Mouse (Mus musculus) ES-Bruce4 (cell line): ENCODE measurements around the gene Gnb5.

Experiments used
- CTCF ChIP-seq: IDR thresholded peaks from one replicate; pipeline ENCODE4 v1.8.1; 2011; ENCODE audit warnings: low read depth, low read length
- EP300 ChIP-seq: IDR thresholded peaks from 2 replicates; pipeline ENCODE4 v1.6.1; 2011; ENCODE audit warnings: low read depth, low read length; ENCODE audit not compliant: insufficient read depth
- POLR2A ChIP-seq: IDR thresholded peaks from one replicate; pipeline ENCODE4 v1.8.1; 2011; ENCODE audit warnings: low read length; ENCODE audit not compliant: insufficient read depth

DNA sequence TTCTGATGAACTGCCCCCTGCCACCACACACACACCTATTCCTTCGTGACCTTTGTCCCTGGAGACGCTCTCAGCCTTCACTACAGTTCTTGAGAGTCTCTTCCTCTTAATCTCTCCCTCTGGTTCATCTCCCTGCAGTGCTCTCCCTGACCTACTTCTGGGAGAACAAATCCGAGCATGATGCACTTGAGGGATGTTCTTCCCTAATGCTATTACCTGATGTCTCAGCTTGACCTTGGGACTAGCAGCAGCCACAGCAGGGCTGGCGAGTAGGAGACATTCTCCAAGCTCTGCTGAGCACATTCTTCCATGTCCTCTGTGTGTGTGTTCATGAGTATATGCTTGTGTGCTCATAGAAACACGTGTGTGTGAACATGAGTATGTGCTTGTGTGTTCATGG is 2.5 kb downstream of the Gnb5 start:
- TF ChIP-seq CTCF (no peak), POLR2A (no peak), EP300 (no peak)
